Mouse (Mus musculus) kidney, postnatal 0 days (tissue): ENCODE results near the gene Adgrl3. TPM values are rescaled to one million over a fixed set of nuclear protein-coding genes. Genes with fewer than 3 reads are reported as not detected.

Experiments used
- ATAC-seq: fragments of 200-750 bp; cut with Nextera tagmentation; replicated peaks from 2 replicates; pipeline ENCODE4 v1.8.0; 2017; ENCODE audit warnings: low read depth, moderate number of reproducible peaks, moderate TSS enrichment, moderate library complexity; ENCODE audit not compliant: low FRiP score
- DNase-seq: peaks from one replicate; pipeline ENCODE4 v3.0.0-alpha.2; 2016; ENCODE audit warnings: low spot score
- H3K27ac ChIP-seq: fragments of 300-500 bp; sonication (generic); 2 replicates; pipeline ENCODE4 v1.5.1; 2014; ENCODE audit warnings: mild to moderate bottlenecking
- H3K27me3 ChIP-seq: fragments of 300-500 bp; sonication (generic); 2 replicates; pipeline ENCODE4 v1.6.1; 2014; ENCODE audit warnings: low read length, mixed read lengths; ENCODE audit not compliant: insufficient read depth
- H3K36me3 ChIP-seq: fragments of 300-500 bp; sonication (generic); 2 replicates; pipeline ENCODE4 v1.6.1; 2014; ENCODE audit warnings: low read length, mixed read lengths; ENCODE audit not compliant: insufficient read depth
- H3K4me1 ChIP-seq: fragments of 300-500 bp; sonication (generic); replicated peaks from 2 replicates; pipeline ENCODE4 v1.6.1; 2014; ENCODE audit warnings: antibody characterized with exemption, low read length, mixed read lengths; ENCODE audit not compliant: insufficient read depth
- H3K4me2 ChIP-seq: fragments of 300-500 bp; sonication (generic); 2 replicates; pipeline ENCODE4 v1.6.1; 2014; ENCODE audit warnings: mild to moderate bottlenecking, low read length, moderate library complexity, mixed read lengths
- H3K4me3 ChIP-seq: fragments of 300-500 bp; sonication (generic); replicated peaks from 2 replicates; pipeline ENCODE4 v1.5.1; 2014; ENCODE audit warnings: low read depth, low read length
- H3K9ac ChIP-seq: fragments of 300-500 bp; sonication (generic); 2 replicates; pipeline ENCODE4 v1.6.1; 2014; ENCODE audit warnings: low read depth, low read length
- H3K9me3 ChIP-seq: fragments of 300-500 bp; sonication (generic); replicated peaks from 2 replicates; pipeline ENCODE4 v1.6.1; 2016; ENCODE audit warnings: low read length, inconsistent platforms, mixed read lengths
- CTCF ChIP-seq: IDR thresholded peaks from 2 replicates; pipeline ENCODE4 v1.5.1; 2016; ENCODE audit warnings: antibody characterized with exemption, low read depth, mild to moderate bottlenecking, moderate library complexity
- WGBS: fragments of 180-500 bp; shearing (Covaris S2); extraction: QIAGEN DNeasy Blood & Tissue Kit; methylation state at CpG from one replicate; pipeline ENCODE4 v1.1.7; 2014; 5-methylcytosine and 5-hydroxymethylcytosine counted together
- polyA plus RNA-seq: library from polyadenylated mRNA; unstranded; fragments of >200 nt; fragmentation: Nextera tagmentation; extraction: Ambion mirVana; gene quantifications from 2 replicates; pipeline ENCODE4 v1.2.1, GENCODE M21; 2015

The Adgrl3 gene
- polyA plus RNA-seq, 1 experiment from 2014 or later: 8.8 TPM

- H3K27me3 ChIP-seq: no peaks in the 10 kb centered on the region
- ATAC-seq: no peak
- 61% methylated on average over 4 of the region's 4 CpGs for WGBS
- no peaks in the 10 kb centered on the region for H3K9me3 ChIP-seq
- H3K9ac ChIP-seq: no peak overlapping the region
- DNase-seq: peak; percentile 50
- TF ChIP-seq CTCF: no peak
- no peak overlapping the region for H3K4me2 ChIP-seq
- H3K4me3 ChIP-seq: no peak overlapping the region
- H3K27ac ChIP-seq: no peak overlapping the region
- H3K4me1 ChIP-seq: no peaks in the 10 kb centered on the region
- H3K36me3 ChIP-seq: no peaks in the 10 kb centered on the region
Observed at GRCm38 (mm10) chr5:81686845-81687244, 666.9 kb downstream of the Adgrl3 start.

- no peak overlapping the region for H3K9ac ChIP-seq
- H3K27ac ChIP-seq: no peak overlapping the region
- no peaks in the 10 kb centered on the region for H3K4me1 ChIP-seq
- no peak for DNase-seq
- H3K4me3 ChIP-seq: no peak overlapping the region
- no peaks in the 10 kb centered on the region for H3K9me3 ChIP-seq
- no peak for TF ChIP-seq CTCF
- 78% methylated on average over 3 of the region's 3 CpGs for whole genome bisulfite sequencing
- no peaks in the 10 kb centered on the region for H3K36me3 ChIP-seq
- no peak overlapping the region for H3K4me2 ChIP-seq
- no peaks in the 10 kb centered on the region for H3K27me3 ChIP-seq
- ATAC-seq: no peak
Observed at GRCm38 (mm10) chr5:81729620-81730019, 709.7 kb downstream of the Adgrl3 start.

- H3K4me3 ChIP-seq: no peak overlapping the region
- no peaks in the 10 kb centered on the region for H3K4me1 ChIP-seq
- no peaks in the 10 kb centered on the region for H3K36me3 ChIP-seq
- 38% methylated on average over 3 of the region's 3 CpGs for WGBS
- no peak for TF ChIP-seq CTCF
- no peak overlapping the region for H3K27ac ChIP-seq
- DNase-seq: no peak
- no peaks in the 10 kb centered on the region for H3K27me3 ChIP-seq
- H3K9ac ChIP-seq: no peak overlapping the region
- no peak for ATAC-seq
- H3K4me2 ChIP-seq: no peak overlapping the region
- no peaks in the 10 kb centered on the region for H3K9me3 ChIP-seq
Observed at GRCm38 (mm10) chr5:81736008-81736407, 716.1 kb downstream of the Adgrl3 start.

- H3K4me2 ChIP-seq: no peak overlapping the region
- H3K9me3 ChIP-seq: no peaks in the 10 kb centered on the region
- 22% methylated on average over 3 of the region's 3 CpGs for WGBS
- H3K4me3 ChIP-seq: no peak overlapping the region
- no peak overlapping the region for H3K27ac ChIP-seq
- H3K27me3 ChIP-seq: no peaks in the 10 kb centered on the region
- no peak for TF ChIP-seq CTCF
- no peaks in the 10 kb centered on the region for H3K4me1 ChIP-seq
- ATAC-seq (no peak; the same call in 1 of the 2 replicates), DNase-seq (peak; percentile 49)
- no peak overlapping the region for H3K9ac ChIP-seq
- H3K36me3 ChIP-seq: no peaks in the 10 kb centered on the region
Observed at GRCm38 (mm10) chr5:81738286-81739032, 718.5 kb downstream of the Adgrl3 start.

- no peak for TF ChIP-seq CTCF
- Histone ChIP-seq H3K27me3 (no peaks in the 10 kb centered on the region), H3K4me3 (no peak overlapping the region), H3K27ac (no peak overlapping the region), H3K36me3 (no peaks in the 10 kb centered on the region), H3K4me1 (no peaks in the 10 kb centered on the region), H3K9ac (no peak overlapping the region), H3K4me2 (no peak overlapping the region), H3K9me3 (no peaks in the 10 kb centered on the region)
- DNase-seq: no peak
- WGBS: 80% methylated on average over 3 of the region's 3 CpGs
- ATAC-seq: no peak
Observed at GRCm38 (mm10) chr5:81752426-81752825, 732.5 kb downstream of the Adgrl3 start.

GRCm38 (mm10) chr5:81755711-81756110, 735.8 kb downstream of the Adgrl3 start:
- H3K9ac ChIP-seq: no peak overlapping the region
- no peaks in the 10 kb centered on the region for H3K4me1 ChIP-seq
- DNase-seq: no peak
- WGBS: 90% methylated on average over 2 of the region's 2 CpGs
- no peak for TF ChIP-seq CTCF
- H3K4me3 ChIP-seq: no peak overlapping the region
- no peak overlapping the region for H3K27ac ChIP-seq
- no peak overlapping the region for H3K4me2 ChIP-seq
- H3K36me3 ChIP-seq: no peaks in the 10 kb centered on the region
- no peak for ATAC-seq
- H3K27me3 ChIP-seq: no peaks in the 10 kb centered on the region
- no peaks in the 10 kb centered on the region for H3K9me3 ChIP-seq
